Mouse (Mus musculus): ENCODE measurements around the gene Numbl.

Numbl gene

GRCm38 (mm10) chr7:27251946-27252345 lies 6.3 kb upstream of the Numbl start:
- in situ Hi-C loops (cut with MseI, MboI): no loop called here

- in situ Hi-C loops (cut with MseI, MboI): no loop called here
These were observed 2.5 kb upstream of the Numbl start for GRCm38 (mm10) chr7:27255721-27256120.

- in situ Hi-C loops (cut with MseI, MboI): no loop called here
These were observed 984 bp upstream of the Numbl start for GRCm38 (mm10) chr7:27257046-27257851.

- in situ Hi-C loops (cut with MseI, MboI): no loop called here
These were observed 405 bp upstream of the Numbl start for GRCm38 (mm10) chr7:27257852-27258204.

- in situ Hi-C loops (cut with MseI, MboI): no loop called here
These were observed 1.1 kb downstream of the Numbl start for GRCm38 (mm10) chr7:27259271-27259721.

GRCm38 (mm10) chr7:27259771-27260170 lies 1.5 kb downstream of the Numbl start:
- in situ Hi-C loops (cut with MseI, MboI): no loop called here

GRCm38 (mm10) chr7:27260856-27261255 lies 2.6 kb downstream of the Numbl start:
- in situ Hi-C loops (cut with MseI, MboI): no loop called here

- in situ Hi-C loops (cut with MseI, MboI): no loop called here
These were observed 3.7 kb downstream of the Numbl start for GRCm38 (mm10) chr7:27261888-27262287.

GRCm38 (mm10) chr7:27264761-27265160 lies 6.5 kb downstream of the Numbl start:
- in situ Hi-C loops (cut with MseI, MboI): no loop called here

- in situ Hi-C loops (cut with MseI, MboI): no loop called here
These were observed 8.4 kb downstream of the Numbl start for GRCm38 (mm10) chr7:27266515-27267128.

- in situ Hi-C loops (cut with MseI, MboI): no loop called here
These were observed 13.2 kb downstream of the Numbl start for GRCm38 (mm10) chr7:27271423-27271822.

GRCm38 (mm10) chr7:27273739-27274351 lies 15.6 kb downstream of the Numbl start:
- in situ Hi-C loops (cut with MseI, MboI): no loop called here

- in situ Hi-C loops (cut with MseI, MboI): no loop called here
These were observed 16.7 kb downstream of the Numbl start for GRCm38 (mm10) chr7:27274916-27275315.

- in situ Hi-C loops (cut with MseI, MboI): no loop called here
These were observed 17.8 kb downstream of the Numbl start for GRCm38 (mm10) chr7:27276021-27276420.

- in situ Hi-C loops (cut with MseI, MboI): no loop called here
These were observed 19.0 kb downstream of the Numbl start for GRCm38 (mm10) chr7:27277191-27277590.

GRCm38 (mm10) chr7:27281717-27282116 lies 23.5 kb downstream of the Numbl start:
- in situ Hi-C loops (cut with MseI, MboI): no loop called here

- in situ Hi-C loops (cut with MseI, MboI): no loop called here
These were observed 24.0 kb downstream of the Numbl start for GRCm38 (mm10) chr7:27282225-27282624.

GRCm38 (mm10) chr7:27284865-27285697 lies 26.8 kb downstream of the Numbl start:
- in situ Hi-C loops (cut with MseI, MboI): no loop called here

- in situ Hi-C loops (cut with MseI, MboI): no loop called here
These were observed 27.4 kb downstream of the Numbl start for GRCm38 (mm10) chr7:27285698-27286066.

GRCm38 (mm10) chr7:27288732-27289131 lies 30.5 kb downstream of the Numbl start:
- in situ Hi-C loops (cut with MseI, MboI): no loop called here

- in situ Hi-C loops (cut with MseI, MboI): loop anchor here in 1 of 2 experiments (5.0 kb wide), 1 partner anchor 97 kb away; no protein-coding TSS in a partner anchor
These were observed 32.3 kb downstream of the Numbl start for GRCm38 (mm10) chr7:27290555-27290954.
